Mouse (Mus musculus) heart, embryonic 16.5 days (tissue): ENCODE results near the gene Ap1s2. TPM values are rescaled to one million over a fixed set of nuclear protein-coding genes. Genes with fewer than 3 reads are reported as not detected.

Source experiments
- ATAC-seq: fragments of 200-750 bp; cut with Nextera tagmentation; replicated peaks from 2 replicates; pipeline ENCODE4 v1.8.0; 2017; ENCODE audit warnings: moderate number of reproducible peaks; ENCODE audit not compliant: insufficient read depth, low FRiP score; ENCODE audit errors: extremely low read depth
- H3K27ac ChIP-seq: fragments of 300-500 bp; sonication (generic); 2 replicates; pipeline ENCODE4 v1.5.1; 2014; ENCODE audit warnings: mild to moderate bottlenecking, low read length, control low read depth, moderate library complexity
- H3K27me3 ChIP-seq: fragments of 300-500 bp; sonication (generic); 2 replicates; pipeline ENCODE4 v1.6.1; 2014; ENCODE audit warnings: low read length, mixed read lengths; ENCODE audit not compliant: control insufficient read depth, insufficient read depth
- H3K36me3 ChIP-seq: fragments of 300-500 bp; sonication (generic); 2 replicates; pipeline ENCODE4 v1.6.1; 2014; ENCODE audit not compliant: control insufficient read depth, insufficient read depth
- H3K4me1 ChIP-seq: fragments of 300-500 bp; sonication (generic); 2 replicates; pipeline ENCODE4 v1.6.1; 2014; ENCODE audit warnings: low read length, mixed read lengths; ENCODE audit not compliant: control insufficient read depth, insufficient read depth
- H3K4me2 ChIP-seq: fragments of 300-500 bp; sonication (generic); 2 replicates; pipeline ENCODE4 v1.6.1; 2014; ENCODE audit warnings: low read depth, mild to moderate bottlenecking, control low read depth, low read length
- H3K4me3 ChIP-seq: fragments of 300-500 bp; sonication (generic); 2 replicates; pipeline ENCODE4 v1.5.1; 2014; ENCODE audit warnings: mild to moderate bottlenecking, control low read depth, low read length
- H3K9ac ChIP-seq: fragments of 300-500 bp; sonication (generic); 2 replicates; pipeline ENCODE4 v1.6.1; 2014; ENCODE audit warnings: low read length, control low read depth
- H3K9me3 ChIP-seq: fragments of 300-500 bp; sonication (generic); replicated peaks from 2 replicates; pipeline ENCODE4 v1.6.1; 2016; ENCODE audit warnings: low read length; ENCODE audit not compliant: control insufficient read depth
- WGBS: fragments of 180-500 bp; shearing (Covaris S2); extraction: QIAGEN DNeasy Blood & Tissue Kit; methylation state at CpG from one replicate; pipeline ENCODE4 v1.1.7; 2014; 5-methylcytosine and 5-hydroxymethylcytosine counted together
- polyA plus RNA-seq: library from polyadenylated mRNA; unstranded; fragments of >200 nt; fragmentation: Nextera tagmentation; extraction: Ambion mirVana; gene quantifications from 2 replicates; pipeline ENCODE4 v1.2.1, GENCODE M21; 2015

Gene Ap1s2
- polyA plus RNA-seq, 1 experiment from 2014 or later: 18.8 TPM

- 58% methylated on average over 1 of the region's 1 CpGs for WGBS
- H3K27me3 ChIP-seq: no peaks in the 10 kb centered on the region
- H3K27ac ChIP-seq: no peak overlapping the region
- no peak overlapping the region for H3K4me3 ChIP-seq
- no peaks in the 10 kb centered on the region for H3K9me3 ChIP-seq
- no peak for ATAC-seq
- no peaks in the 10 kb centered on the region for H3K4me1 ChIP-seq
- peaks cover 26% of the 10 kb centered on the region for H3K36me3 ChIP-seq
- H3K9ac ChIP-seq: no peak overlapping the region
- no peak overlapping the region for H3K4me2 ChIP-seq
These were observed 42.8 kb downstream of the Ap1s2 start for GRCm38 (mm10) chrX:163951618-163952017.

- Histone ChIP-seq H3K4me3 (peak overlapping the region; percentile 74), H3K27ac (peak overlapping the region; percentile 97), H3K9ac (peak overlapping the region; percentile 78), H3K4me2 (peak overlapping the region; percentile 65), H3K27me3 (no peaks in the 10 kb centered on the region), H3K4me1 (peaks cover 3% of the 10 kb centered on the region; the same call in 1 of the 2 replicates), H3K9me3 (no peaks in the 10 kb centered on the region), H3K36me3 (peaks cover 5% of the 10 kb centered on the region)
- WGBS: 29% methylated on average over 12 of the region's 12 CpGs
- no peak for ATAC-seq
These were observed 48.6 kb downstream of the Ap1s2 start for GRCm38 (mm10) chrX:163957381-163957780.

- H3K27ac ChIP-seq: peak overlapping the region; percentile 97
- peak overlapping the region; percentile 78 for H3K9ac ChIP-seq
- H3K4me3 ChIP-seq: peak overlapping the region; percentile 74
- H3K4me2 ChIP-seq: peak overlapping the region; percentile 65
- 9% methylated on average over 51 of the region's 67 CpGs for WGBS
- H3K36me3 ChIP-seq: peaks cover 5% of the 10 kb centered on the region
- no peaks in the 10 kb centered on the region for H3K27me3 ChIP-seq
- H3K4me1 ChIP-seq: peaks cover 3% of the 10 kb centered on the region; the same call in 1 of the 2 replicates
- no peaks in the 10 kb centered on the region for H3K9me3 ChIP-seq
- peak; percentile 90 for ATAC-seq
These were observed 49.1 kb downstream of the Ap1s2 start for GRCm38 (mm10) chrX:163957803-163958466.

DNA sequence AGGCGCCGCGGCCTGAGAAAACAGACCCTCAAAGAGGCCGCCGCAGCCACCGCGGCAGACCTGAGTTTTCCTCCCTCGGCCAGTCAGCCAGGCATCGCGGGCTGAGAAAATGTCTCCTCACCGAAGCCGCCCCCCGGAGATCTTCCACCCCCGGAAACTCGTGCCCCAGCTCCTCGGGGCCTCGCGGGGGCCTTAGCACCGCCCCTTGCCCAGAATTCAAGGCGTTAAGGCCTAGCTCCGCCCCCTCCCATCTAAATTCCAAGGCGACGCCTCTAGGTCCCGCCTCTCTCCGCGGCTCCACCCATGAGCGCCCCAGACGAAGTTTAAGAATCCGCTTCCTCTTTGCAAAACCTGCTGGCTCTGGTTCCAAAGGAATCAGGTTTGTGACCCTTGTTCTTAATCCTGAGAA lies 49.7 kb downstream of the Ap1s2 start, which contains the start of gene Zrsr2:
TSS of gene Zrsr2 (minus strand) at position 195 of the 409 bp plus-strand sequence.
- H3K36me3 ChIP-seq: peaks cover 5% of the 10 kb centered on the region
- 4% methylated on average over 24 of the region's 29 CpGs for WGBS
- H3K27ac ChIP-seq: peak within 1 kb of the TSS; percentile 97
- no peaks in the 10 kb centered on the region for H3K27me3 ChIP-seq
- peak; percentile 98 for ATAC-seq
- H3K4me3 ChIP-seq: peak within 1 kb of the TSS; percentile 74
- peak within 1 kb of the TSS; percentile 78 for H3K9ac ChIP-seq
- H3K9me3 ChIP-seq: no peaks in the 10 kb centered on the region
- peak within 1 kb of the TSS; percentile 65 for H3K4me2 ChIP-seq
- peaks cover 3% of the 10 kb centered on the region; the same call in 1 of the 2 replicates for H3K4me1 ChIP-seq

- Histone ChIP-seq H3K4me1 (no peaks in the 10 kb centered on the region), H3K4me2 (no peak overlapping the region), H3K4me3 (no peak overlapping the region), H3K36me3 (no peaks in the 10 kb centered on the region), H3K9ac (no peak overlapping the region), H3K27ac (no peak overlapping the region), H3K27me3 (no peaks in the 10 kb centered on the region), H3K9me3 (no peaks in the 10 kb centered on the region)
- 95% methylated on average over 1 of the region's 1 CpGs for WGBS
- ATAC-seq: no peak
These were observed 72.3 kb downstream of the Ap1s2 start for GRCm38 (mm10) chrX:163981092-163981491.

GRCm38 (mm10) chrX:163981500-163981899 lies 72.7 kb downstream of the Ap1s2 start:
- H3K4me3 ChIP-seq: no peak overlapping the region
- ATAC-seq: no peak
- 41% methylated on average over 4 of the region's 4 CpGs for WGBS

DNA sequence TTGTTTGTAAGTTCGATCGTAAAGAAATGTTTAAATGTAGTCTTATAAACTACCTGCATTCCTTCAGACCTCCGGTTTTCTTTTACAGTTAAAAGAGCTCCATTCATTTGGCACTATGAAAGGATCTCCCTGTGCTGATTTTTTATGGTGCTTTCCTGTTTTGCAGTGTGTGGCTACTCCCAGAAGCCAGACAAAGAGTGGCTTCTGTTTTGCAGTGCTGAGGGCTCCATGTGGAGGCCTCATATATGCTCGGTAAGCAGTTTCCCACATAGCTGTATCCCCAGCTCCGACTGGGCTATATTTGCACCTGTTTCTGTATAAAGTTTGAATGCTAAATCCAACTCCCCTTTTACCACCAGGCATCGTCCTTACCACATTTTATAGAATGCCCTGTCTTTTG lies 73.3 kb downstream of the Ap1s2 start:
- WGBS: 85% methylated on average over 6 of the region's 6 CpGs

More at GRCm38 (mm10) chrX:163981500-163981899, 72.7 kb downstream of the Ap1s2 start:
- Histone ChIP-seq H3K9ac (no peak overlapping the region), H3K27ac (no peak overlapping the region), H3K4me2 (no peak overlapping the region), H3K9me3 (no peaks in the 10 kb centered on the region), H3K4me1 (no peaks in the 10 kb centered on the region), H3K27me3 (no peaks in the 10 kb centered on the region), H3K36me3 (no peaks in the 10 kb centered on the region)

More for the DNA sequence above, 73.3 kb downstream of the Ap1s2 start:
- no peak overlapping the region for H3K4me2 ChIP-seq
- no peak overlapping the region for H3K9ac ChIP-seq
- no peak overlapping the region for H3K4me3 ChIP-seq
- no peak for ATAC-seq
- H3K36me3 ChIP-seq: no peaks in the 10 kb centered on the region
- no peaks in the 10 kb centered on the region for H3K9me3 ChIP-seq
- no peaks in the 10 kb centered on the region for H3K27me3 ChIP-seq
- H3K4me1 ChIP-seq: no peaks in the 10 kb centered on the region
- H3K27ac ChIP-seq: no peak overlapping the region

Other genes with a start within 250 kb of the Ap1s2 start
- gene Rnf138rt1, start 147.7 kb upstream of the Ap1s2 start, polyA plus RNA-seq: not detected in 2 replicates
- 27.2 and 27.5 TPM in 2 replicates for gene Zrsr2, start 49.6 kb downstream of the Ap1s2 start, polyA plus RNA-seq
- 0.27 and 0.53 TPM in 2 replicates for gene Car5b, start 119.0 kb downstream of the Ap1s2 start, polyA plus RNA-seq
- gene Siah1b, start 167.5 kb downstream of the Ap1s2 start, polyA plus RNA-seq: 17.4 and 17.8 TPM in 2 replicates
- gene Cltrn, start 179.8 kb downstream of the Ap1s2 start, polyA plus RNA-seq: 0.11 TPM in 1 of 2 replicates, not detected in the other
- 1.4 and 3.1 TPM in 2 replicates for gene Ace2, start 230.3 kb downstream of the Ap1s2 start, polyA plus RNA-seq